ENCODE assay signal across 8 mouse cellular contexts in genomic region chrX:158924490-158925398, GRCm38 (mm10).
A peak's percentile ranks its signal among the peaks of the same experiment; 100 is the strongest.
DNase-seq lines count a peak whose midpoint lies in the region; ATAC-seq and TF ChIP-seq lines count a peak whose summit lies in the region.

No protein-coding gene starts in this region.

- no peak for TF ChIP-seq POLR2A in cortical plate, adult 2 months (IDR thresholded peaks at IDR 0.05; ENCODE audit: extremely low read depth, insufficient read depth, low read length)

- H3K36me3 ChIP-seq in heart, embryonic 14.5 days (ENCODE audit: control insufficient read depth, insufficient read depth, low read length): no peaks in the 10 kb centered on the region
- no peaks in the 10 kb centered on the region for H3K36me3 ChIP-seq in hindbrain, postnatal 0 days (ENCODE audit: insufficient read depth, low read length)

- ATAC-seq in heart, embryonic 14.5 days (ENCODE audit: insufficient number of reproducible peaks, insufficient read depth, low FRiP score, low read depth): no peak
- 0 out of 2 replicates have a peak, but pooled peaks have one; percentile 45 for ATAC-seq in hindbrain, postnatal 0 days

- H3K27me3 ChIP-seq in heart, embryonic 14.5 days (ENCODE audit: control insufficient read depth, insufficient read depth, low read length): 0 out of 2 replicates have a peak, but pooled peaks cover 4% of the 10 kb centered on the region
- no peaks in the 10 kb centered on the region for H3K27me3 ChIP-seq in hindbrain, postnatal 0 days (ENCODE audit: insufficient read depth, low read length)

- WGBS in heart, embryonic 14.5 days: 37% methylated on average over 6 of the region's 6 CpGs
- 33% methylated on average over 6 of the region's 6 CpGs for WGBS in hindbrain, postnatal 0 days

- no peak for DNase-seq in heart, postnatal 4 days
- DNase-seq in CD4-positive, CD25-positive, alpha-beta regulatory T cell, adult 2 months (ENCODE audit: low read depth, low spot score): peak; percentile 17
- DNase-seq in hindbrain, postnatal 0 days (ENCODE audit: low spot score): peak; percentile 69
- DNase-seq in thymus, postnatal 36 days: no peak
- DNase-seq in right cerebral cortex, adult 18-20 months: no peak
- DNase-seq in thymus, adult 18-20 months: no peak

- H3K4me1 ChIP-seq in heart, embryonic 14.5 days (ENCODE audit: control insufficient read depth in 2 of 2, insufficient read depth in 2 of 2, low read length in 2 of 2): no peaks in the 10 kb centered on the region
- H3K4me1 ChIP-seq in cortical plate, adult 2 months (ENCODE audit: control insufficient read depth, insufficient read depth, low read length): peaks cover 1% of the 10 kb centered on the region; the same call in 1 of the 2 replicates
- no peaks in the 10 kb centered on the region for H3K4me1 ChIP-seq in hindbrain, postnatal 0 days (ENCODE audit: insufficient read depth, low read length)

- no peak overlapping the region for H3K9ac ChIP-seq in heart, embryonic 14.5 days (ENCODE audit: low read length)
- no peak overlapping the region for H3K9ac ChIP-seq in hindbrain, postnatal 0 days (replicated peaks; ENCODE audit: low read length)

- H3K4me2 ChIP-seq in heart, embryonic 14.5 days (ENCODE audit: low read length): peak overlapping the region; percentile 56
- H3K4me2 ChIP-seq in hindbrain, postnatal 0 days (ENCODE audit: low read depth, low read length): peak overlapping the region; percentile 48

- H3K4me3 ChIP-seq in heart, embryonic 14.5 days (ENCODE audit: control insufficient read depth in 1 of 2, insufficient read depth in 1 of 2, low read depth in 1 of 2, low read length in 2 of 2): no peak overlapping the region
- H3K4me3 ChIP-seq in cortical plate, adult 2 months (ENCODE audit: insufficient read depth, low read length): no peak overlapping the region
- peak overlapping the region; percentile 22 for H3K4me3 ChIP-seq in hindbrain, postnatal 0 days (ENCODE audit: low read length)

- no peak overlapping the region for H3K27ac ChIP-seq in heart, embryonic 14.5 days (replicated peaks in 1 of 2; ENCODE audit: control insufficient read depth in 1 of 2, insufficient read depth in 1 of 2, low read depth in 2 of 2, low read length in 2 of 2)
- H3K27ac ChIP-seq in cortical plate, adult 2 months (ENCODE audit: insufficient read depth, low read length): peak overlapping the region; percentile 86
- H3K27ac ChIP-seq in hindbrain, postnatal 0 days: no peak overlapping the region

- 0 out of 2 replicates have a peak, but pooled peaks have one; percentile 4 for TF ChIP-seq CTCF in cortical plate, adult 2 months (IDR thresholded peaks at IDR 0.05; ENCODE audit: extremely low read depth, insufficient read depth, low read length)
- peak; percentile 70 for TF ChIP-seq CTCF in hindbrain, postnatal 0 days (IDR thresholded peaks at IDR 0.05; ENCODE audit: low read depth)

- H3K9me3 ChIP-seq in heart, embryonic 14.5 days (ENCODE audit: control insufficient read depth, low read length): no peaks in the 10 kb centered on the region
- H3K9me3 ChIP-seq in hindbrain, postnatal 0 days (ENCODE audit: low read length): no peaks in the 10 kb centered on the region

Comparison
In these comparisons a context has a peak if more than half of its experiments do, and no peak if none do; other contexts are left out.
1. DNase-seq: peak in CD4-positive, CD25-positive, alpha-beta regulatory T cell, adult 2 months (single experiment) and hindbrain, postnatal 0 days (single experiment); none in heart, postnatal 4 days (single experiment), thymus, postnatal 36 days (0 of 2), right cerebral cortex, adult 18-20 months (single experiment) and thymus, adult 18-20 months (0 of 2).